Mouse (Mus musculus) cerebellum, adult 11 months (tissue): ENCODE measurements around the gene Nfe2l2.
"Not testable (repeated sequence)": the region's sequence is repeated elsewhere in the genome, so short reads cannot be mapped to it uniquely, and the experiment has no call there.

Experiments used
- DNase-seq: peaks from one replicate; pipeline ENCODE4 v3.0.0; 2022

Gene Nfe2l2

DNA sequence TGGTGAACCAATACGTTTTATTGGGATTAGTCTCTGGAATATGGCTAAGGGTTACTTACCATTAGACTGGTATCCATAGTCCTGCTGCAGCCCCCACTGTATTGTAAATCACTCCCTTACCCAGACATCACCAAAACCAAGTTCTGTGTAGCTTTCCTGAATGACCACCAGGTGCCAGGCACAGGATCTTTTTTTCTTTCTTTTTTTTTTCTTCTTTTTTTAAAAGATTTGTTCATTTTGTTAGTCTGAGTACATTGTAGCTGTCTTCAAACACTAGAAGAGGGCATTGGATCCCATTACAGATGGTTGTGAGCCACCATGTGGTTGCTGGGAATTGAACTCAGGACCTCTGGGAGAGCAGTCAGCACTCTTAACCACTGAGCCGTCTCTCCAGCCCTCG is 8.6 kb upstream of the Nfe2l2 start:
- no peak for DNase-seq

DNA sequence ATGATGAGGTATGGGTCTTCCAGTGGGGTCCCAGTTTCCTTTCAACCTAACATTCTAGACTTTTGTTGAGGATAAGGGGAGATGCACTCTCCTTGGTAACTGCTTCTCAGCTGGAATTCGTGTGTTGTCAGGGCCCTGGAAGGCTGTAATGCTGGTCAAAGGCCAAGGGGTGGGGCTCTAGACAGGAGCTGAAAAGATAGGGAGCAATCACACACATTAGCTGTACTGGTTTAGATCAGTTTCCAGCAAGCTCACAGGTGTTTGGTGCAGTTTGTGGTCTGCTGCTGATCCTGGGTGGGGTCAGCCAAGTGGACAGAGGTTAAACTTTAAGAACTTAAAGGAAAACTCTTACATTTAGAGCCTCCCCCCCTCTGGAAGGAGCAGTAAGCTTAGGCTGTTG is 3.0 kb upstream of the Nfe2l2 start:
- no peak for DNase-seq

DNA sequence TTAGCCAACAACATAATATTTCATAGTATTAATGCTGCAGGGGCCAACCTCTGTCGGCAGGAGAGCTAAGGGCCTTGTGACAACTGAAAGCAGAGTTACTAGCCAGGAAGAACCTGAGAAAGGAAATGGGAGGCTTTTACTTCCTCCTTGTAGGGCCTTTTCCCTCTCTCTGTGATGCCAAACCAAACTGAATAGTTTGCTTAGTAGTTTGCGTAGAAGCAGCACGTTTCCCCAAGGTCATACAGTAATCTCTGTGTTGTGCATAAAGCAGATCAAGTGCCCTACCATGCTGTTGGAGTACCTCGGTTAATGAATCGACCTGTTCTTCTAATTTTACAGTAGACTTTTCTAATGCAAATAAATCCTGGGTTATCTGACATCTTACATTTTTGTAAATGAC is 2.0 kb upstream of the Nfe2l2 start:
- DNase-seq = no peak

DNA sequence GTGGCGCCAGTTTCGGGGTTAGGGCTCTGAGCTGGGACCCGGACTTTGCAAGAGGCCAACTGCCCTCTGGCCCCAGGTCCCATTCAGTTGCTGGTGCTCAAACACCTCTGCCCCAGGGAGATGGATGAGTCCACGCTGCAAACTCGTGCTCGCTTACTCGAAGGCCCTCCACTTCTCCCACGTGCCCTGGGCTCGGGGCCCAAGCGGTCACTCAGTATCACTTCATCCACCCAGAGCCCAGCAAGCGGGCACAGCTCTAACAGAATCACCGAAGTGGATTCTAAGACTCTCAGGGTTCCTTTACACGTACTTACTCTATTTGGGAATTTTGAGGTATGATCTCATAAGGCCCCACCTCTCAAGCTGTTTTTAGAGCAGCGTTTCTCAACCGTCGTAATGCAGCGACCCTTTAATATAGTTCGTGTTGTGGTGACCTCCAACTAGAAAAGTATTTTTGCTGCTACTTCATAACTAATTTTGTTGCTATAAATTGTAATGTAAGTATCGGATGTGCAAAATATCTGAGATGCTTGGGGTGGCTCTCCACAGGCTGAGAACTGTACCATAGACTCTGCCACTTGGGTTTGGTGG is 816 bp upstream of the Nfe2l2 start:
- DNase-seq = peak; percentile 16

DNA sequence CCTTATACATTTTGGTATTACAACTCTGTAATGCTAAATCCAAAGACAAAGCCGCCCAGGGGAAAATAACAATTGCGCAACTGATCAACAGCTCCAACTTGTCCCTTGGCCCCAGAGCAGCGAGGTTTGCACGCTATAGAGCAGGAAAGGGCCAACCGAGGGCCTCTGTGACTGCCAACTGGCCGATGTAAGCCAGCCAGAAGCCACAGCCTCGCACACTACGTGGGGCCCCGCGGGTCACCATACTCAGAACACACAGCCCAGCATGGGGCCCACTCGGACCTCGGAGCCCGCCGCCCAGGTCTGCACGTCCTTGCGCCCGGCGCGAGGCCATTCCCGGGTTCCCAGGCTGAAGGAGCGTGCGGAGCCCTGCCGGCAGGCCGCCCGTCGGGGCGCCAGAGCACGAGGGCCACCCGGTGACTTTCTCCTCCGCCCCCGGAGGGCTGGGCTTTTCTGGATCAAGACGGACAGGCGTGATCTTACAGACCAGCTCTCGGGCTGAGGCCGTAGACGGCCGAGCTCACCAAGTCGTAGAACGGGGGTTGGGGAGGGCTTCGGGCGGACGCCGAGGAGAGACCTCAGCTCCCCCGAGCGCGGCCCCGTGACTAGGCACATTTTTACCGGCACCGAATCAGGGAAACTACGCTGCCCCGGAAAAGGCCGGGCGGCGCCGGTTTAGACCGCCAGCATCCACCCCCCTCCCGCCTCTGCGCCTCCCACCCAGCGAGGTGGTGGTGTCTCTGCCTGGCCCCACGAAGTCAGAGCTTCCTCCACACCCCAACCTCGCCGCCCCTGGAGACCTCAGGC is 863 bp downstream of the Nfe2l2 start:
- peak; percentile 35 for DNase-seq

DNA sequence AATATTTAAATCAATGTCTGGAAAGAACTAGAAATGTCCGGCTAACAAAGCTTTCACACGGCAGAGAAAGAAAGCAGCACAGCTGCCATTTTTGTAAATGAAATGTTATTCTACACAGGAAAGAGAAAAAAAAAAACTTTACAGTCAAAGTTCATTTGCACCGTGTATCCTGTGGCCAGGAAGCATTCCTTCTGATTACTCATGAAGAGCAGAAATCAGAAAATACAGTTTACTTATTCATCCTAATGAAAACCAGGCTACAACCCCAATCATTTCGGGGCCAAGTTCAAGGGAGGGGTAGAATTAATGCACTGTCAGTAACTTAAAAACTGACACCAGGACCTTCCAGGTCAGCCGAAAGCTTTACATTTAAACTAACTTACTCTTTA is 1.9 kb downstream of the Nfe2l2 start:
- DNase-seq = no peak

DNA sequence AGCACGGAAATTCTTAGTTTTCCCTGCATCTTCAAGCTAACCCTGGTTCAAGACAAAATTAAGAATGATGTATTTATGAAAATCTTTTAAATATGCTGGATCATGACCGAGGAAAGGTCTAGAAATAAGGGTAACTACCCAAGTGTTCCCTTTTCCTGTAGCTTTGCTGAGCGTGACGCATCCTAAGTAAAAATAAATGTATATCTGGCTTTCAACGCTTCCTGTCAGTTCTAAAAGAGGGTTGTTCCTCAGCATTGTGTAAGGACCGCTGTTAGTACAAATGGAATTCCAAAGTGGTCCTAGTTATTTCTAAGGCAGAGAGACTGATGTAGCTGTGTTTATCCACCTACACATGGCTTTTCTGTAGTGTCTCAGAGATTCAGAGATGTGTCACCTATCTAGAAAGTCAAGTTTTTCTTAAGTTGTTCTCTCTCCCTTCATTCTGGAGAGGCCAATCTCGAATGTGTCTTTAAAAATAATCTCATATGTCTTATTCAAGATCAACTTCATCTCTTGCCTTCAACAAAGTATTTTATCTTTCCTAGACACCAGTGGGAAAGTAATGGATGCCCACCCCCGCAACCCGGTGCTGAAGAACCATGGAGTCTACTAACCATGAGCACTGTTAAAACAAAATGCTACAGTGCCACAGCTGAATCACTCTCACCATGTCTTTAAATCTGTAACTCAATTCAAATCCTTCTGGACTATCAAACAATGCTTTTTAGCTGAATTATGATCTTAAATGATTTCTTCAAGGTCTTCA is 2.4 kb downstream of the Nfe2l2 start:
- no peak for DNase-seq

DNA sequence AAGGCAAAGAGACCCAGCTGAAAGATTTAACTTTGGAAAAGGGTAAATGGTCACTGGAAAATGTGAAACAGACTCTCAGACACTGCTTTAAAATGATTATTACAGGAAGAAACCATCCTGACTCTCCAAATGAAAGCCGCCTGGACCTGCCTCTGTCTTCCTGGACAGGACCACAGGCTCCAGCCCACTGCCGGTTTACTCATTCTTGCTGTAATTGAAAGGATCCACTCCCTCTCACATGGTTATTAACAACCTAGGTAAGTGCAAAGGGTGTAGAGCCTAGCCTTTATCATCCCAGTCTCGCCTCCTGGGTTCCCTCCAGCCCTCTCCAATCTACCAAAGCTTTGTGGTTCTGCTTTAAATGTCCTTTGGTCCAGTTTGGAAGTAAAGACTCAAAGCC is 3.2 kb downstream of the Nfe2l2 start:
- DNase-seq = no peak

DNA sequence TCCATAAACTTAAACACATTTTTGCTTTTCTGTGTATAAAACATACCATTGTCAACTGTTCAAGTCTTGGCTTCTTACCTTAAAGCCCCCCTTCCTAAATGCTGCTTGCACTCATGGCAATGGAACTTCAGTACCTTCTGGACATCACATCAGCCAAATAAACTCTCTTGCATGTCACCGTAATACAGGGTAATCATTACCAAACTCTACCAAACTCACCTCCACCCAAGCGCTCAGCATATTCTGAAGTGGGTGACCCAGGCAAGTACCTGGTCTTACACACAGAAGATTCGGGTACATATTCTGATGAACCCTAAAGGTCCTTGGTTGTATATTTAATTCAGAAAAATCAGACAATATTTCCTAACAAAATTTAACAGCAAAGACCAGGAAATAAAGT is 3.9 kb downstream of the Nfe2l2 start:
- DNase-seq = no peak

DNA sequence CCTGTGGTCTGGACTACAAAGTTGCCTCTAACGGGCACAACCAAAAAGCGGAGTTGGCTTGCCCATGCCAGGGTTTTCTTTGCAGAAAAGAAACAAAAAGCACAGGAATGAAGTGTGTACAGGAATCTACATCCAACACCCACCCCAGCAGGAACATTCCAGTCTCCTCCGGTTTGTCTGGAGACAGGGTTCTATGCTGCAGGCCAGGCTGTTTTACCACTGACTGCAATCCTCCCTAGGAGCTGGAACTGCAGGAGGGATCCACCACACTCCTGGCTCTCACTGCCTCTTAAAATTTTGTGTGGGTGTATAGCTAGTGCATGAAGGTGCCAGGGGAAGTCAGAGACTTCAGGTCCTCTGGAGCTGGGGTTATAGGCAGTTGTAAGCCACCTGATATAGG is 5.6 kb downstream of the Nfe2l2 start:
- no peak for DNase-seq

DNA sequence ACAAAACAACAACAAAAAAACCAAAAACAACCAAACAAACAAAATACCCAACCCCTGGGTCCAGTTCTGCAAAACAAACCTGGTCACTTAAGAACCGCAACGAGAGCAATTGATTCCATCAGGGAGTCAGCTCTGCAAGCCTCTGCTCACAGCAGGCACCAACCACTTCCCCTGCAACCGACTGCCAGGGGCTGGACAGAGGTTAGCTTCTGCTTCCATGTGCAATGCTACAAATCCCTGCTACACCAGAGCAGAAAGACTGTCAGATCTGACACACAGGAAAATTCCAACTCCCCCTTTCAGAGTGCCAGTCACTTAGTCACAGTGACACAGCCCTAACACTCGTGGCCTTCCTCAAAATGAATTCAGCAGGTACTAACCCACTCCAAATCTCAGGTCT is 6.4 kb downstream of the Nfe2l2 start:
- DNase-seq = no peak

DNA sequence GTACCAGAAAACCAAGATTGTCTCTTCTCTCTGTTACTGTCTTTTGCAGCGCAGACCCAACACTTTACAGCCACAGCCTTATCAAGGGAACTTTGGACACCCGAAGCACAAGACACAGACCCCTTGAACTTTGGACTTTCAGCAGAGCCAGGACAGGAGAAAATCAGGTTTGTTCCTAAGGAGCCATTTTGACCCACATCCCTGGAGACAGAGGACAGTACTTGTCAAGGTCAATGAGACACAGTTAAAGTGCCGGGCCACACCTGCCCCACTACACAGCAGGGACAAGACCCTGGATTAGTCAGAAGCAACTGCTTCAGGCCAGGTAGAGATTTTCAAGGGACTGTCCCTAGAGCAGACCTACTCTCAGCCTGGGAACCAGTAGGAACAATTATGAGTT is 7.2 kb downstream of the Nfe2l2 start:
- DNase-seq = no peak

DNA sequence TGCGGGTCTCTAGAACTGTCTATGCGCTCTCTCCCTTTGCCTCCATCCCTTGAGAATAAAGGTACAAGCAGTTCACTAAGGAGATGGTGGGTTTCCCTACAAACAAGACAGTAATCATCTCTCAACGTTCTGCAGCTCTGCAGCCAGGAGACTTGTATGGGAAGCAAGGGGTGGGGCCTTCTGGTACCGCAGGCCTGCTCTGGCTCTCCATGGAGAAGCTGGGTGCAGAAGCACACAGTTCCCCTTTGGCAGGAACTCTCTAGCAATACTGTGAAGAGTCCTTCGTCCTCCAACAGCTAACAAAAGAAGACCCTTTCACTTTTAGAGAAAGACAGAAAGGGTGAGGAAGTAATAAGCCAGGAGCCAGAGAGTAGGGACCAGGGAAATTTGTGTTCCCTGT is 8.1 kb downstream of the Nfe2l2 start:
- DNase-seq = no peak

DNA sequence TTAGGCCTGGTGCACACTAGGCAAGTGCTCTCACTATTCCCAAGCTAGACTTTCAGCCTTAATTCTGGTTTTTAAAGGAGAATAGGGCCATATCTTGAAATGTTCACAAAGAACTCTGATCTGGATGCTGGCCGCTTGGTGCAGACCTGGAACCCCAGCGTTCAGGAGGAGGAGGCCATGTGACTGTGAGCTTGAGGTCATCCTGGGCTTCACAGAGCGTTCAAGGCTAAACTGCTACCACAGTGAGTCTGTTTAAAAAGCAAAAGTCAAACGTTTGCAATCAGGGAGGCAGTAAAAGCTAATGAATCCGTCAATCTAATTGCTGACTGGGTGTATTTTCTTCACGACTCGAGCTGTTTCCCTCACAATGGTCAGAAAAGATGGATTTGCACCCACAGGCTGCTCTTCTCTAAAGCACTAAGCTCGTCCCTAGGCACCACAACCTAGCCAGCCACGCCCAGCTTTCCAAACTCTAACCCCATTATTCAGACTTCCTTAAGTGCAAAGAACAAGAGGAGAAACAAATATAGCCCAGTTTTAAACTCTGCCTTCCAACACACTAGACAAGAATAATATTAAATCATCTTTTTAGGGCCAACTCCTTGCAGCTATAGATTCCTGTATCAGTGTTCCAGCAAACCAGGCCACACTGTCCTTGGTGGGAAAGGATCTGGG is 8.6 kb downstream of the Nfe2l2 start:
- no peak for DNase-seq

DNA sequence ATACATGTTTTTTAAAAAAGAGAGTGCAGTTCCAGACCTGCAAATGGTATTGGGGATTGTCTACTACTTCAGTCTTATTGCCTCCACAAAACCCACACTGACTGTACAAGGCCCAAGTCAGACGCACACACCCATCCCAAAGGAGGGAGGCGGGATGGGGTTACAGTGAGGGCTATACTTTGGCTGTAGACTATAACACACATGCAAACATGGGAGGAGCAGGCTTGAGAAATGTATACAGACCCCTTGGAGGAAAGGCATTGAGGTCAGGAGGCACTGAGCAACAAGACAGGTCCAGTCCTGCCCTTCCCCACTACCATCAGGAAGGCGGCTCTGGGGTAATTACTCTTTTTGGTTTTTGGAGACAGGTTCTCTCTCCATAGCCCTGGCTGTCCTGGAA is 9.5 kb downstream of the Nfe2l2 start:
- not testable (repeated sequence) for DNase-seq

DNA sequence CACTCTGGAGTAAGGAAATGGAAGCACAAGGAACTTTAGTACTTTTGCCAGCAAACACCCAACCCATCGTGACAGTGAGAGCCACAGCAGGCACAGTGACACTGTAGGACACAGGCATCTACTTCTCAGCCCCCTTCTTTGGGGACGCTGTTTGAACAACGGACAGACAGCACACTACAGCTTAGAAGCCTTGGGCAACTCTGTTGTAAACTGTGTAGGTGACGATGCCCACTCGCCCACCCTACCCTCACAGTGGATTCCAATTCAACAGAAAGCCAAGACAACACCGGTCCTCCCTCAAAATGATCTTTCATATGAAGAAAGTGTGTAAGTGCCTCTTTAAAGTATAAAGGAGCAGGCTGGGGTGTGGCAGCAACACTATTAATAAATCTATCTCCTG is 12.1 kb downstream of the Nfe2l2 start:
- no peak for DNase-seq

DNA sequence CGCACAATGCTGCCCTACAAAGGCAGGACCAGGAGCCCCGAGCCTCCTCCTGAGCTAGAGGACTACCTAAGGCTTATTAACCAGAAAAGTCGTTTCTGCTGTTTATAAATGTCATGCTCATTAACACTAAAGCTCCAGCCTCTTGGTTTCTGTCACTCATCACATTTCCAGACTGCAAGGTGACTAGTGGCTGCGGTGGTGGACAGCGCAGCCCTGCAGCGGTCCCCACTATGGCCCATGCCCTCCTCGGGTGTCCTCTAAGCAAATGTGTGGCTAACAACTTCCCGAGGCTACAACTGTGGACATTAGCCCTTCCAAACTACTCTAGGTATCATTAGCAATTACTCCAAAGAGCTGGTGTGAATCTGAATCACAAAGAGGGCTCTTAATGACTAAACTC is 13.1 kb downstream of the Nfe2l2 start:
- no peak for DNase-seq

DNA sequence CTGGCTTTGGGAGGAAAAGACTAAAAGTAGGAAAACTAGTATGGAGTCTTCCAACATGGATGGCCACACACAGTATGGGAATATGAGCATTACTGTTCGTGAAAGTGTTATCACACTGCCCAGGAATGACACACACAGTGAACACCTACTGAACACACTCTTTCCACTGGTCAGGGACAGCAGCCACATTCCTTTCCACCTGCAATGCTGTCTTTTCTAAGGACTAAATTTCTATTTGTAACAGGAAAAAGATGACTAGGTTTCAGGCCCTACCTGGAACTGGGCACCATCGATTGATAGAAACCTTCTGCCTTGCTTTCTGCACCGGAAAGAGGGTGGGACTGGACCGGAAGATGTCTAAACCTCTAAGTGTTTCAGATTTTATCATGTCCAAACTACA is 13.8 kb downstream of the Nfe2l2 start:
- DNase-seq = no peak

DNA sequence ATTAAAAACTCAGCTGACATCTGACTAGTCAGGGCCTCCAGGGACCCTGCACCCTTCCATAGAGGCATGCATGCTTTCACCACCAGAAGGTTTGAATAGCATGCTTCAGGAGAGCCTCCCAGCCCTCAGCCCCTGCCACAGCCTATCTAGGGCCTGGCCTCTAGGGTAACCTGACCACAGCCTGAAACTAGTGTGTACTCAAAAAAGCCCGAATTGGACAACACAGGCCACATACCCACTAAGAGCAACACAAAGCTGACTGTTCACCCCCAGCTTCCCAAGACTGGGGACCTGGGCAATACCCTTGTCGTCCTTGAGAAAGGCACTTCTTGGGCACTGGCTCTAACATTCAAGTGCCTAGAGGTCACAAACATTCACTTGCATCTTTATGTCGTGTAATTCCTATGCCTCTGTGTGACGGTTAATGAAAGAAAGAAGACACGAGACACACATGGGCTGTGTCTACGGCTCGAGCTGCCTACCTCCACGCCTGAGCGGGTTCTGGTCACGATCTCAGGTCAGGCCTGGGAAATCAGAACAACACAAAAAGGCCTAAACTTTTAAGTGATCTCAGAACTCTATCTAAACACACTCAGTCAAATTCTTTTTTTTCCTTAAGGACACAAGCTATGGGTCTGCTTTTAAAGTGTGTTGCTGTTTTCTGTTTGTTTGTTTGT is 14.8 kb downstream of the Nfe2l2 start:
- DNase-seq = no peak

DNA sequence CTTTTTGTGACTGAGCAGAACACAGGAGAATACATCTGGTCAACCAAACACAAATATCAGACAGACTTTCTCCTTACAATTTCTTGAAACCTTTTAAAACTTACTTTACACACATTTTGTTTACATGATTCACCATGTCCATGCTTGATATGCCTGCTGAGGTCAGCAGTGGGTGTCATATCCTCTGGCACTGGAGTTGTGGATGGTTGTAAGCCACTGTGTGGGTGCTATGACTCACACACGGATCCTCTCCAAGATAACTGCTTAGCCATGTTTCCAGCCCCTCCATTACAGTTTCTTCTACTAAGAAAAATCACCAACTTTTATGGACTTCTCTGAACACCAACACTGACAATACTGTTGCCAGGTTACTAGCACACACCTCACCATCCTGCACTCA is 15.5 kb downstream of the Nfe2l2 start:
- no peak for DNase-seq

DNA sequence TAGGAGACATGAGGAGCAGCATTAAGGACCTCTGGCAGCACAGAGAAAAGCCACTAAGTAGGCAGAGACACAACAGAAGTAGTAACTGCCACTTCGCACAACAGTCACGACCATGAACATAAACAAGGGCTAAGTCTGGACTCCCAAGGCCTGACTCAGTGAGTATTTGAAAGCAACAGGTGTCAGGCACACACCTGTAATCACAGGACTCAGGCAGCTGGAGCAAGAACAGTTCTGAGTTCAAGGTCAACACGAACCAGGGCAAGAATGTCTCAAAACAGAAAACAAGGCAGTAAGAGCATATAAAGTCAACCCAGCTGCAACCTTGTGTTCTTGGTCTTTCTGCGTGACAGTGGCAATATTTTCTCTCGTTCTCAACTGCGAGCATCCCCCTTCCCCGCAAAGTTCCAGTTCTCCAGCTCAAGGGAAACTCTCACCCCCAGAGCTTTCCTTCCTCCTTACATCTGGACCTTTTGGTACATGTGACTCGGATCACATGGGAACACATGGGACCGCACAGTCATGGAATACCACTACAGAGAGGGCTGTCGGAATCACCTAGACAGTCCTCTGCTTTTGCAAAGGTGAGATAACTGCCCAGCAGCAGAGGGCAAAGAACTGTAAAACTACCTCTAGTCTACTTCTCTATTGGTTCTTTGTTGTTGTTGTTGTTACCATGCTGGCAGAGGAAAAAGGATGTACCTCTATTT is 17.2 kb downstream of the Nfe2l2 start:
- no peak for DNase-seq

DNA sequence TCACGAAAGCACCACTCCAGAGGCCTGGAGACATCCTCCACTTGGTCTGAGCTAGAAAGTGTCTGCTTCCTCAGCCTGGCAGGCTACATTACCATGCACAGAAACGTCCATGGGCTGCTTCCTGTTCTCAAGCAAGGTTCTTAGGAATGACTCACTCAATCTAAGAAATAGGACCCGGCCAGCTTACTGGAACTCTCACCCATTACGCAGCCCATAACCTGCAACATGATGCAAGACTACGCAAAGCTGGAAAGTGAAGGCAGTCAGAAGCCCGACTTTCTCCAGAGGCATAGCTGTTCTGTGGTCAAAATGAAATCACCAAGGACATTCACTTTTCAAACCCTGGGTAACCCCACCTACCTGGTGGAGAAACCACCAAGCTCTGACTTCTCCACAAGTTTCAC is 19.0 kb downstream of the Nfe2l2 start:
- no peak for DNase-seq
